Mouse (Mus musculus) gastrocnemius, adult 8-10 months (tissue): ENCODE measurements around the gene Zfp763. TPM values are rescaled to one million over a fixed set of nuclear protein-coding genes. Genes with fewer than 3 reads are reported as not detected.
A peak's percentile ranks its signal among the peaks of the same experiment; 100 is the strongest.
"Not testable (repeated sequence)": the region's sequence is repeated elsewhere in the genome, so short reads cannot be mapped to it uniquely, and the experiment has no call there.

Source experiments
- DNase-seq, 2 experiments: peaks; one replicate each; pipeline ENCODE4 v3.0.0; 2022; ENCODE audit warnings: low spot score in 2 of 2
- total RNA-seq, 4 experiments: library from RNA; stranded (reverse); gene quantifications; 2 replicates each; pipeline ENCODE4 v1.2.4; 2022

Zfp763 gene
- 1 to 10 TPM; 1.8 to 4.8 (median 4.4) TPM for total RNA-seq

- DNase-seq: peak; percentile 54 to 58
Observed at GRCm38 (mm10) chr17:33032900-33033891, at the start of gene Zfp763. Zfp763 (minus strand) TSS chr17:33033402.

- DNase-seq: no peak
Observed at GRCm38 (mm10) chr17:33067958-33068357, 34.8 kb upstream of the Zfp763 start, which contains the start of gene 4921501E09Rik. 4921501E09Rik (minus strand) TSS chr17:33068058.

GRCm38 (mm10) chr17:33063001-33063400 is 29.8 kb upstream of the Zfp763 start:
- DNase-seq: no peak

DNA sequence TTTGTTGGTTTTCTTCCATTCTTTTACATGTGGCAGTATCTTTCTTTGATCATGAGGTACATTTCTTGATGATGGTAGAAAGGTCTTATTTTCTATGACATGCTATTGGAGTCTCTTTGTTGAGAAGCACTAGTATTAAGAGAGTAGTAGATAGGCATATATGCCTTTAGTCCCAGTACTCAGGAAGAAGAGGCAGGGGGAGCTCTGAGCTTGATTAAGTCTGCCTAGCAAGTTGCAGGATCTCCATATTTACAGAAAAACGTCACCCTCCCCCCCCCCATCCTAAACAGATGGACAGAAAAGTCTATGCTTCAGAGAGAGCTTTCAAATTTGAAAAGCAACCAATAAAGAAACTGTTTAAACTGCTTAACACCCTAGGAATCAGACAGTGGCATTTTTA is 25.6 kb upstream of the Zfp763 start:
- no peak for DNase-seq

- no peak for DNase-seq
Observed at GRCm38 (mm10) chr17:33032376-33032775, 826 bp downstream of the Zfp763 start.

- not testable (repeated sequence) for DNase-seq
Observed at GRCm38 (mm10) chr17:33020434-33020833, 12.8 kb downstream of the Zfp763 start.

- no peak for DNase-seq
Observed at GRCm38 (mm10) chr17:33008337-33008736, 24.9 kb downstream of the Zfp763 start.

DNA sequence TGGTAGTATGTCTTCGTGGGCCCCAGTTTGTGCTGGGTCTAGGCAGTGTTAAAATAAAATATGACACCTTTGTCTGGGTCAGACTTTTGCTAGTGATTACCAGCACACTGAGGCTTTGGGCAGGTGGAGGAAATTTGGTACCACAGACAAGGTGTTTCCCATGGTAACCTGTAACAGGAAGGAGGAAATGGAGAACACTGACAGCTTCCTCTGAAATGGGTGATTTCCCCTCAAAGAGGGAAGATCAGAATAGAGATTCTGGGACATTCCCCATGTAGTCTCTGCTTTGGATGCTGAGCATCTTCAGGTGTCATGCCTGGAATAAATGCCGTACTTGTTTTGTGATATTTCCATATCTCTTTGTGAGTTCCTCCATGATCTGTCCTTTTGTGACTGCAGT is 34.7 kb downstream of the Zfp763 start:
- no peak for DNase-seq

DNA sequence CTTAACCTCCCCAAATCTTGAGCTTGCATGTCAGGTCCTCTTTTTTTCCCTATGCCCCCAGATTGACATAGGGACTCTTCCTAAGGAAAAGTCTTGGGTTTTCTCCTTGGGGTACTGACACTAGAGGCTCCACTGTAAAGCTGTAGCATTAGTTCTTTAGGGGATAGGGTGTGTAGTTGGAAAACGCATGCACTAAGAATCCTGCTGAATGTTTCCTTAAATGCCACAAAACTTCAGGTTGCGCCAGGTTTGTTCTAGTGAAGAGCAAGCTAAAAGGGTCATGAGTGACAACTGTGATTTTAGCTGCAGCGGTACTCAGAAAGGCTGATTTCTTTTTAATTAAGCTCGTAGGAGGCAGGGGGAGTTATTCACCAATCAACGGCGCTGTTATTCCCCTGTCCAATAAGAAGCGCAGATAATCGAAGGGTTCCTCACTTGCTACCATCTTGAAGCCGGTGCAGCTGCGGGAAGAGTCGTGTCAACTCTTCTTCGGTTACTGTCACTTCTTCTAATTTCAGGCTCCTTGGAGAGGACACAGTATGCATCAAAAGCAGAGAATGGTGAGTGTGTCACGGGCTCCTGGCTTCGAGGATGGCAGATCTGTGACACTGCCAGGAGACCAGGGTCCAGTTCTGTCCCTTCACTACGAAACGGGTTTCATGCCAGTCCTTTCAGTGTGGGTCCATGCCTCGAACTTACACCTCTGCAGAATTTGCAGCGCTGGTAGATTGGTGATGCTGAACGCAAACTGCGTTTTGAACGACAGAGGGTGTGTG is 40.3 kb downstream of the Zfp763 start, which contains the start of gene Zfp952:
TSS of gene Zfp952 (plus strand) at position 431 of the 776 bp plus-strand sequence.
- DNase-seq: peak; percentile 73 to 76

DNA sequence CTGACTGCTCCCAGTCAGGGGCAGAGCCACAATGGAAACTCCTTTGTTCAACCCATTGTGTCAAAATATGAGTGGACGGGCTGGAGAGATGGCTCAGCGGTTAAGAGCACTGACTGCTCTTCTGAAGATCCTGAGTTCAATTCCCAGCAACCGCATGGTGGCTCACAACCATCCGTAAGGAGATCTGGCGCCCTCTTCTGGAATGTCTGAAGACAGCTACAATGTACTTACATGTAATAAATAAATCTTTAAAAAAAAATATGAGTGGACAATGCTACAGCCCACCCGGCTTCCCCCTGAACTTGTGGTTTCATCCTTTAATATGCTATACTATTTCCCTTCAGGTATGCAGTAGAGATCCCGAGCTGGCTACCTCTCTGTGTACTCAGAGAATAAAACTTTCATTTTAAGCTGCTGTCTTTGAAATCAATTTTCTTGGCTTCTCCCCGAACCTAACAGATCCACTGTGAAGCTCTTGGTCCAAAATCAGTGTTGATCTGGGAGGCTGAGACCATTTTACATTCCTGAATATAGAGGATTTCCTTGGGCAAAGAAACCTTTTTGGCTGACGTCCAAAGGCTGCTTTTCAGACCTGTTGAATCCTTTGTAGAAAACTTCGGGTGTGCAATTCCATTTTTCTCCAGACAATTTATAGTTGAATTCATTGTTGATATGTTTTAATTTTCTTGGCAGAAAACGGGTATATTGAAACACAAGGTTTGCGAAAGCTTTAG is 41.1 kb downstream of the Zfp763 start:
- DNase-seq: no peak

DNA sequence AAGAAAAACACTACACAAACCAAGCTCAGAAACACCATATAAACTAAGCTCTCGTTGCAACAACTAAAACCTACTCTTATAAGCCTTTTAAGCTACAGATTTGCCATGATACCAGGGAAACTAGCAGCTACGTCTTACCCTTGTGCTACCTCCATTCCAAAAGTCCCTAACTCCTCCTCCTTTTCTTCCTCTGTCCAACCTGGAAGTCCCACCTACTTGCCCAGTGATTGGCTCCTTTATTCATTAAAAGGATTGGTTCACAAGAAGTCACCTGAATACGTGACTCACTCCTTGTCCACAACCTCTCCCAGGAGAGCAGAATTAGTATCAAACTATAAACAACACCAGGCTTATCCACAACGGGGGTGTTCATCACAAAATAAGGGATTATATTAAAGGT is 46.9 kb downstream of the Zfp763 start:
- DNase-seq: no peak

DNA sequence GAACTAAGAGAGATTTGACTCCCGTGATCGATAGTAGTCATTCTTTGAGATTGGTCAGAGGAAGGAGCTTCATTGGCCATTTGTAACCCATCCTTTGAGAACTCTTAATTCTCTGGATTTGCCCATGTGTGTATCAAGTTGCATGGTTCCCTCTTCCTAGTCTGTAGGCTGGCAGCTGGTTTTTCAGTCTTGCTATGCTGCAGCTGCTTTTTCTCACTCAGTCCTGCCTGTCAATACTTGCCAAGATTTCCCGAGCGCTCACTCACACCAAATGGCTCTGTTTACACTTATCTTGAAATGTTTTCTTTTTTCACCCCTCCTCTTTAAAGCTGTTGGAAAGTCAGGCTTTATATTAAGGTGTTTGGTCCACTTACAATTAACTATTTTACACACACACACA is 51.8 kb downstream of the Zfp763 start:
- no peak for DNase-seq

Other genes with a start within 250 kb of the Zfp763 start
- 10 to 100 TPM; 20.6 to 27.2 (median 22.8) TPM for gene Zfp871, start 245.1 kb downstream of the Zfp763 start, total RNA-seq
- gene Zfp811, start 223.5 kb downstream of the Zfp763 start, total RNA-seq: under 1 TPM in 3 of 4 experiments, not detected in 1; 0.13 to 0.24 (median 0.22) TPM
- 10 to 100 TPM in 1 of 4 experiments, 1 to 10 TPM in 3; 5.6 to 11.0 (median 7.9) TPM for gene Zfp799, start 203.1 kb downstream of the Zfp763 start, total RNA-seq
- gene Zfp870, start 141.8 kb downstream of the Zfp763 start, total RNA-seq: 1 to 10 TPM; 4.8 to 8.5 (median 8.1) TPM
- gene Cyp4f14, start 116.1 kb downstream of the Zfp763 start, total RNA-seq: under 1 TPM in 2 of 4 experiments, not detected in 2; 0.18 to 0.44 TPM
- gene Cyp4f13, start 86.0 kb downstream of the Zfp763 start, total RNA-seq: 1 to 10 TPM; 6.3 to 9.3 (median 7.2) TPM
- gene Zfp472, start 67.6 kb downstream of the Zfp763 start, total RNA-seq: 1 to 10 TPM; 1.1 to 1.7 (median 1.4) TPM
- 1 to 10 TPM; 3.7 to 4.0 (median 3.9) TPM for gene Zfp952, start 40.3 kb downstream of the Zfp763 start, total RNA-seq
- gene 4921501E09Rik, start 34.7 kb upstream of the Zfp763 start, total RNA-seq: not detected
- 1 to 10 TPM; 3.9 to 5.1 (median 4.5) TPM for gene Zfp563, start 55.9 kb upstream of the Zfp763 start, total RNA-seq
- gene Morc2b, start 106.3 kb upstream of the Zfp763 start, total RNA-seq: under 1 TPM; 0.17 to 0.62 (median 0.27) TPM
- gene Olfr55, start 135.0 kb upstream of the Zfp763 start, total RNA-seq: not detected
- gene Olfr239, start 157.9 kb upstream of the Zfp763 start, total RNA-seq: not detected
- gene Olfr1564, start 188.3 kb upstream of the Zfp763 start, total RNA-seq: under 1 TPM; 0.27 to 0.46 (median 0.38) TPM
- gene Zfp955a, start 221.7 kb upstream of the Zfp763 start, total RNA-seq: 1 to 10 TPM; 4.1 to 5.8 (median 5.4) TPM
- gene Olfr63, start 231.3 kb upstream of the Zfp763 start, total RNA-seq: not detected